Mouse (Mus musculus) limb, embryonic 10.5 days (tissue): ENCODE data around the gene Aqp11. TPM values are rescaled to one million over a fixed set of nuclear protein-coding genes. Genes with fewer than 3 reads are reported as not detected.

Experiments
- polyA plus RNA-seq: library from polyadenylated mRNA; unstranded; fragments of >200 nt; fragmentation: Nextera tagmentation; extraction: Ambion mirVana; gene quantifications from 2 replicates; pipeline ENCODE4 v1.2.1, GENCODE M21; 2016

The Aqp11 gene
- polyA plus RNA-seq, 1 experiment from 2014 or later, result 2.9 TPM

Other genes with a start within 250 kb of the Aqp11 start
- 28.7 and 39.8 TPM in 2 replicates for gene Aamdc, start 158.8 kb downstream of the Aqp11 start, polyA plus RNA-seq
- 23.0 and 25.6 TPM in 2 replicates for gene Rsf1, start 158.4 kb downstream of the Aqp11 start, polyA plus RNA-seq
- 314 and 345 TPM in 2 replicates for gene Clns1a, start 41.7 kb downstream of the Aqp11 start, polyA plus RNA-seq
- gene Pak1, start 50.3 kb upstream of the Aqp11 start, polyA plus RNA-seq, result 26.5 and 29.8 TPM in 2 replicates
- not detected in 2 replicates for gene Gdpd4, start 181.7 kb upstream of the Aqp11 start, polyA plus RNA-seq